Mouse (Mus musculus): ENCODE measurements around the gene Selenof. TPM values are rescaled to one million over a fixed set of nuclear protein-coding genes. Genes with fewer than 3 reads are reported as not detected.
"Not testable (repeated sequence)": the region's sequence is repeated elsewhere in the genome, so short reads cannot be mapped to it uniquely, and the experiment has no call there.

The Selenof gene
- polyA plus RNA-seq, 1 experiment from 2014 or later = 413 TPM

- ATAC-seq (ENCODE audit: insufficient number of reproducible peaks, low FRiP score) = no peak
- Histone ChIP-seq H3K27ac (ENCODE audit: poor library complexity, severe bottlenecking) (no peak overlapping the region), H3K4me3 (no peak overlapping the region), H3K4me1 (replicated peaks) (peaks cover 23% of the 10 kb centered on the region), H3K27me3 (replicated peaks) (no peaks in the 10 kb centered on the region), H3K36me3 (peaks cover 25% of the 10 kb centered on the region), H3K4me2 (no peak overlapping the region), H3K9ac (no peak overlapping the region), H3K9me3 (replicated peaks) (peaks cover 3% of the 10 kb centered on the region; the same call in 1 of the 2 replicates)
- WGBS = 44% methylated on average over 7 of the region's 7 CpGs
These were observed 34.1 kb downstream of the Selenof start for GRCm38 (mm10) chr3:144604205-144604604.

- ATAC-seq (ENCODE audit: insufficient number of reproducible peaks, low FRiP score); H3K9ac ChIP-seq; H3K27ac ChIP-seq (ENCODE audit: poor library complexity, severe bottlenecking); H3K9me3 ChIP-seq (replicated peaks); H3K27me3 ChIP-seq (replicated peaks); H3K4me3 ChIP-seq; H3K4me2 ChIP-seq: not testable (repeated sequence)
- Histone ChIP-seq H3K4me1 (replicated peaks) (peaks cover 23% of the 10 kb centered on the region), H3K36me3 (peaks cover 10% of the 10 kb centered on the region)
- 61% methylated on average over 7 of the region's 7 CpGs for WGBS
These were observed 35.7 kb downstream of the Selenof start for GRCm38 (mm10) chr3:144605811-144606210.

- H3K4me3 ChIP-seq = no peak overlapping the region
- ATAC-seq (ENCODE audit: insufficient number of reproducible peaks, low FRiP score) = no peak
- peaks cover 4% of the 10 kb centered on the region; the same call in 1 of the 2 replicates for H3K9me3 ChIP-seq (replicated peaks)
- H3K36me3 ChIP-seq = peaks cover 4% of the 10 kb centered on the region; the same call in 1 of the 2 replicates
- H3K27ac ChIP-seq (ENCODE audit: poor library complexity, severe bottlenecking) = no peak overlapping the region
- H3K4me1 ChIP-seq (replicated peaks) = peaks cover 27% of the 10 kb centered on the region
- H3K27me3 ChIP-seq (replicated peaks) = no peaks in the 10 kb centered on the region
- H3K9ac ChIP-seq = no peak overlapping the region
- no peak overlapping the region for H3K4me2 ChIP-seq
- 70% methylated on average over 4 of the region's 4 CpGs for WGBS
These were observed 36.3 kb downstream of the Selenof start for GRCm38 (mm10) chr3:144606449-144606848.

- ATAC-seq (ENCODE audit: insufficient number of reproducible peaks, low FRiP score) = no peak
- 88% methylated on average over 5 of the region's 5 CpGs for WGBS
- Histone ChIP-seq H3K36me3 (0 out of 2 replicates have a peak, but pooled peaks cover 3% of the 10 kb centered on the region), H3K4me2 (no peak overlapping the region), H3K9me3 (replicated peaks) (peaks cover 4% of the 10 kb centered on the region; the same call in 1 of the 2 replicates), H3K27me3 (replicated peaks) (no peaks in the 10 kb centered on the region), H3K4me3 (no peak overlapping the region), H3K4me1 (replicated peaks) (peaks cover 29% of the 10 kb centered on the region), H3K27ac (ENCODE audit: poor library complexity, severe bottlenecking) (no peak overlapping the region), H3K9ac (no peak overlapping the region)
These were observed 38.0 kb downstream of the Selenof start for GRCm38 (mm10) chr3:144608090-144608489.

GRCm38 (mm10) chr3:144610759-144611158 is 40.7 kb downstream of the Selenof start:
- peaks cover 4% of the 10 kb centered on the region; the same call in 1 of the 2 replicates for H3K9me3 ChIP-seq (replicated peaks)
- H3K4me3 ChIP-seq = no peak overlapping the region
- no peak overlapping the region for H3K27ac ChIP-seq (ENCODE audit: poor library complexity, severe bottlenecking)
- H3K9ac ChIP-seq = no peak overlapping the region
- WGBS = 53% methylated on average over 5 of the region's 5 CpGs
- H3K4me2 ChIP-seq = no peak overlapping the region
- no peaks in the 10 kb centered on the region; the same call in 1 of the 2 replicates for H3K27me3 ChIP-seq (replicated peaks)
- H3K4me1 ChIP-seq (replicated peaks) = peaks cover 29% of the 10 kb centered on the region
- ATAC-seq (ENCODE audit: insufficient number of reproducible peaks, low FRiP score) = no peak
- H3K36me3 ChIP-seq = 0 out of 2 replicates have a peak, but pooled peaks cover 3% of the 10 kb centered on the region

- Histone ChIP-seq H3K9me3 (replicated peaks) (peaks cover 4% of the 10 kb centered on the region; the same call in 1 of the 2 replicates), H3K27ac (ENCODE audit: poor library complexity, severe bottlenecking) (0 out of 2 replicates have a peak overlapping the region, but pooled peaks have one; percentile 15), H3K9ac (no peak overlapping the region), H3K36me3 (0 out of 2 replicates have a peak, but pooled peaks cover 3% of the 10 kb centered on the region), H3K4me2 (no peak overlapping the region), H3K4me3 (no peak overlapping the region), H3K4me1 (replicated peaks) (peaks cover 30% of the 10 kb centered on the region), H3K27me3 (replicated peaks) (no peaks in the 10 kb centered on the region; the same call in 1 of the 2 replicates)
- ATAC-seq (ENCODE audit: insufficient number of reproducible peaks, low FRiP score) = no peak
- WGBS = 63% methylated on average over 8 of the region's 8 CpGs
These were observed 41.6 kb downstream of the Selenof start for GRCm38 (mm10) chr3:144611626-144612271.

- no peak overlapping the region for H3K27ac ChIP-seq (ENCODE audit: poor library complexity, severe bottlenecking)
- no peak overlapping the region for H3K4me3 ChIP-seq
- no peak overlapping the region for H3K4me2 ChIP-seq
- peaks cover 34% of the 10 kb centered on the region for H3K4me1 ChIP-seq (replicated peaks)
- 56% methylated on average over 6 of the region's 6 CpGs for WGBS
- peaks cover 4% of the 10 kb centered on the region; the same call in 1 of the 2 replicates for H3K9me3 ChIP-seq (replicated peaks)
- H3K9ac ChIP-seq = no peak overlapping the region
- H3K36me3 ChIP-seq = 0 out of 2 replicates have a peak, but pooled peaks cover 3% of the 10 kb centered on the region
- no peaks in the 10 kb centered on the region; the same call in 1 of the 2 replicates for H3K27me3 ChIP-seq (replicated peaks)
- ATAC-seq (ENCODE audit: insufficient number of reproducible peaks, low FRiP score) = no peak
These were observed 42.3 kb downstream of the Selenof start for GRCm38 (mm10) chr3:144612382-144612781.

- Histone ChIP-seq H3K4me2 (no peak overlapping the region), H3K27ac (ENCODE audit: poor library complexity, severe bottlenecking) (no peak overlapping the region), H3K27me3 (replicated peaks) (no peaks in the 10 kb centered on the region; the same call in 1 of the 2 replicates), H3K9me3 (replicated peaks) (peaks cover 5% of the 10 kb centered on the region), H3K36me3 (no peaks in the 10 kb centered on the region), H3K4me3 (no peak overlapping the region), H3K4me1 (replicated peaks) (peaks cover 40% of the 10 kb centered on the region), H3K9ac (no peak overlapping the region)
- ATAC-seq (ENCODE audit: insufficient number of reproducible peaks, low FRiP score) = no peak
- 67% methylated on average over 6 of the region's 6 CpGs for WGBS
These were observed 44.2 kb downstream of the Selenof start for GRCm38 (mm10) chr3:144614277-144614676.

- H3K36me3 ChIP-seq = no peaks in the 10 kb centered on the region
- H3K4me3 ChIP-seq = no peak overlapping the region
- H3K27ac ChIP-seq (ENCODE audit: poor library complexity, severe bottlenecking) = no peak overlapping the region
- no peaks in the 10 kb centered on the region; the same call in 1 of the 2 replicates for H3K27me3 ChIP-seq (replicated peaks)
- H3K9me3 ChIP-seq (replicated peaks) = peaks cover 5% of the 10 kb centered on the region
- no peak for ATAC-seq (ENCODE audit: insufficient number of reproducible peaks, low FRiP score)
- no peak overlapping the region for H3K4me2 ChIP-seq
- no peak overlapping the region for H3K9ac ChIP-seq
- WGBS = 75% methylated on average over 10 of the region's 10 CpGs
- H3K4me1 ChIP-seq (replicated peaks) = peaks cover 40% of the 10 kb centered on the region
These were observed 44.6 kb downstream of the Selenof start for GRCm38 (mm10) chr3:144614698-144615097.

- Histone ChIP-seq H3K36me3 (no peaks in the 10 kb centered on the region), H3K4me2 (no peak overlapping the region), H3K9me3 (replicated peaks) (peaks cover 5% of the 10 kb centered on the region), H3K27ac (ENCODE audit: poor library complexity, severe bottlenecking) (no peak overlapping the region), H3K4me1 (replicated peaks) (peaks cover 40% of the 10 kb centered on the region), H3K9ac (no peak overlapping the region), H3K4me3 (no peak overlapping the region), H3K27me3 (replicated peaks) (no peaks in the 10 kb centered on the region; the same call in 1 of the 2 replicates)
- WGBS = 65% methylated on average over 9 of the region's 9 CpGs
- ATAC-seq (ENCODE audit: insufficient number of reproducible peaks, low FRiP score) = no peak
These were observed 45.4 kb downstream of the Selenof start for GRCm38 (mm10) chr3:144615459-144615858.

GRCm38 (mm10) chr3:144616654-144617425 is 46.7 kb downstream of the Selenof start:
- H3K9me3 ChIP-seq (replicated peaks) = peaks cover 5% of the 10 kb centered on the region
- ATAC-seq (ENCODE audit: insufficient number of reproducible peaks, low FRiP score) = peak; percentile 79
- no peaks in the 10 kb centered on the region for H3K36me3 ChIP-seq
- no peaks in the 10 kb centered on the region; the same call in 1 of the 2 replicates for H3K27me3 ChIP-seq (replicated peaks)
- H3K4me3 ChIP-seq = no peak overlapping the region
- H3K4me1 ChIP-seq (replicated peaks) = peaks cover 32% of the 10 kb centered on the region
- WGBS = 74% methylated on average over 8 of the region's 8 CpGs
- H3K27ac ChIP-seq (ENCODE audit: poor library complexity, severe bottlenecking) = no peak overlapping the region
- H3K4me2 ChIP-seq = peak overlapping the region; percentile 25; the same call in 1 of the 2 replicates
- 0 out of 2 replicates have a peak overlapping the region, but pooled peaks have one; percentile 12 for H3K9ac ChIP-seq

Measured in heart, embryonic 12.5 days (tissue).